Mouse (Mus musculus) liver, embryonic 14.5 days (tissue): ENCODE measurements at regions not wholly inside any gene's neighbourhood (a gene's known extent, or its start where the extent isn't known, plus 50 kb on each side); places are given as distances from the start of the nearest gene placed in this dataset.

Experiments
- ATAC-seq: fragments of 200-750 bp; cut with Nextera tagmentation; 2 replicates; pipeline ENCODE4 v1.8.0; 2017; ENCODE audit warnings: moderate number of reproducible peaks, mild to moderate bottlenecking, moderate library complexity; ENCODE audit not compliant: insufficient read depth
- DNase-seq, 3 experiments: peaks; one replicate each; pipeline ENCODE4 v3.0.0-alpha.2; 2012 to 2013; ENCODE audit warnings: low read depth in 3 of 3, low spot score in 3 of 3
- H3K27ac ChIP-seq: fragments of 300-500 bp; sonication (generic); 2 replicates; pipeline ENCODE4 v1.5.1; 2014; ENCODE audit warnings: moderate library complexity, mild to moderate bottlenecking, control low read depth, inconsistent platforms
- H3K27me3 ChIP-seq: fragments of 300-500 bp; sonication (generic); 2 replicates; pipeline ENCODE4 v1.6.1; 2014; ENCODE audit warnings: mild to moderate bottlenecking, low read length, moderate library complexity; ENCODE audit not compliant: control insufficient read depth, insufficient read depth
- H3K36me3 ChIP-seq: fragments of 300-500 bp; sonication (generic); replicated peaks from 2 replicates; pipeline ENCODE4 v1.6.1; 2014; ENCODE audit warnings: low read depth; ENCODE audit not compliant: control insufficient read depth, insufficient read depth
- H3K4me1 ChIP-seq, 2 experiments: fragments of 200-500 bp in 1 of 2; fragments of 300-500 bp in 1 of 2; sonication (generic) in 1 of 2; replicated peaks; 2 replicates each; pipeline ENCODE4 v1.6.1; 2012 to 2014; ENCODE audit warnings: antibody characterized with exemption in 1 of 2, inconsistent platforms in 1 of 2, low read length in 1 of 2; ENCODE audit not compliant: control insufficient read depth in 2 of 2, insufficient read depth in 2 of 2
- H3K4me2 ChIP-seq: fragments of 300-500 bp; sonication (generic); 2 replicates; pipeline ENCODE4 v1.6.1; 2014; ENCODE audit warnings: low read depth, mild to moderate bottlenecking, control low read depth, moderate library complexity
- H3K4me3 ChIP-seq, 2 experiments: fragments of 200-500 bp in 1 of 2; fragments of 300-500 bp in 1 of 2; sonication (generic) in 1 of 2; 2 replicates each; pipeline ENCODE4 v1.5.1; 2012 to 2014; ENCODE audit warnings: low read depth in 2 of 2, low read length in 2 of 2, mild to moderate bottlenecking in 2 of 2, control low read depth in 1 of 2, inconsistent platforms in 1 of 2, moderate library complexity in 1 of 2; ENCODE audit not compliant: insufficient read depth in 1 of 2
- H3K9ac ChIP-seq: fragments of 300-500 bp; sonication (generic); replicated peaks from 2 replicates; pipeline ENCODE4 v1.6.1; 2014; ENCODE audit warnings: mild to moderate bottlenecking, control low read depth, moderate library complexity
- H3K9me3 ChIP-seq: fragments of 300-500 bp; sonication (generic); 2 replicates; pipeline ENCODE4 v1.6.1; 2016; ENCODE audit warnings: low read length, mixed read lengths; ENCODE audit not compliant: control insufficient read depth
- CTCF ChIP-seq: IDR thresholded peaks from 2 replicates; pipeline ENCODE4 v1.5.1; 2016; ENCODE audit warnings: antibody characterized with exemption, low read depth, control low read depth
- EP300 ChIP-seq: IDR thresholded peaks from 2 replicates; pipeline ENCODE4 v1.6.1; 2016; ENCODE audit warnings: antibody characterized with exemption, low read depth
- WGBS: fragments of 180-500 bp; shearing (Covaris S2); extraction: QIAGEN DNeasy Blood & Tissue Kit; methylation state at CpG from one replicate; pipeline ENCODE4 v1.1.7; 2014; ENCODE audit not compliant: insufficient replicate concordance; 5-methylcytosine and 5-hydroxymethylcytosine counted together

- ATAC-seq: no peak
- Histone ChIP-seq H3K4me2 (no peak overlapping the region), H3K9ac (no peak overlapping the region), H3K4me3 (no peak overlapping the region), H3K9me3 (no peaks in the 10 kb centered on the region), H3K27me3 (no peaks in the 10 kb centered on the region), H3K36me3 (no peaks in the 10 kb centered on the region), H3K27ac (no peak overlapping the region), H3K4me1 (0 out of 4 replicates have a peak, but pooled peaks cover 0 to 2% of the 10 kb centered on the region in 2 experiments)
- peak in 2 of 3 experiments; percentile 3 to 16 for DNase-seq
- 45% methylated on average over 2 of the region's 2 CpGs for WGBS
- no peak for TF ChIP-seq EP300
- TF ChIP-seq CTCF: no peak
Measured at GRCm38 (mm10) chr6:95179993-95180392, 63.0 kb downstream of the Kbtbd8 start.

GRCm38 (mm10) chr6:95182238-95182637, 65.2 kb downstream of the Kbtbd8 start:
- TF ChIP-seq CTCF (no peak), EP300 (no peak)
- ATAC-seq: no peak

DNA sequence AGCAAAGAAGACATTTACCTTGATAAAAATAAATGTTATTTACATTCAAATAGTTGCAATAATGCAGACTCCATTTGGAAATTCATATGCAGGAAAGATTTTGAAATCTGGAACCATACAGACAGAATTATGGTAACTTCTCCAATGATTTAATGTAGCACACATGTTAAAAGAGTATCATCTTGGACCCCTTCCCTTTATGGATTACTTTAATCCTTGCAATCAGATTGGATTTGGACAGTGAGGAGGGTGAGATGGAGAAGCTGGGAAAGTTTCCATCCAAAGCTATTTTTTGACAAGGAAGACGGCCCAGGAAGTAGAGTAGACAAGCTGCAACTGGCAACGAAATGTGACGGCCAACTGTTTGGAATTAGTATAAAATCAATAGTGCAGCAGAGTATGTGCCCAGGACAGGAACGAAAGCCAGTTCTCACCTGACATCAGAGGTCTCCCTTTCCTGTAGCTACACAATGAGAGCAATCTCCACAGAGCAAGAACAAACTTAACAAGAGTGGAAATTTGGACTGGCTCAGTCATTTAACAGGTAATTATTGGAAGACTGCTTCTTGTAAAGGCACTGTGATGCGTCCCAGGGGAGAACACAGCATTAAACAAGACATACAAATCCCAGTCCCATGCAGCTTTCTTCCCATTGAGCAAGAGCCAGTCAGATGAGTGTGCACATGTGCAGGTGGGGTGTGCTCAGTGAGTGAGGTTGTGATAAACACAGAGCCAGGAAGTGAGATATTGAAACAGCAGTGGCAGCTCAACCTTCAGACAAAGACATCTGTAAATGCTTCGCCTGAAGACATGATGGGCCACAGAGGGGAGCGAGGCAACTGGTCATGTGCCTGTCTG, 68.3 kb downstream of the Kbtbd8 start:
- H3K9ac ChIP-seq: no peak overlapping the region
- H3K27me3 ChIP-seq: no peaks in the 10 kb centered on the region
- DNase-seq: no peak
- no peak overlapping the region for H3K27ac ChIP-seq
- peaks cover 0 to 2% of the 10 kb centered on the region in 2 experiments; a peak in 1 of 4 replicates for H3K4me1 ChIP-seq
- H3K4me2 ChIP-seq: no peak overlapping the region
- no peak overlapping the region for H3K4me3 ChIP-seq
- no peak for ATAC-seq
- no peaks in the 10 kb centered on the region for H3K9me3 ChIP-seq
- no peaks in the 10 kb centered on the region for H3K36me3 ChIP-seq
- TF ChIP-seq EP300: no peak
- TF ChIP-seq CTCF: no peak
- WGBS: 38% methylated on average over 7 of the region's 7 CpGs

More at GRCm38 (mm10) chr6:95182238-95182637, 65.2 kb downstream of the Kbtbd8 start:
- H3K4me2 ChIP-seq: no peak overlapping the region
- 20% methylated on average over 1 of the region's 1 CpGs for WGBS
- H3K36me3 ChIP-seq: no peaks in the 10 kb centered on the region
- no peak overlapping the region for H3K4me3 ChIP-seq
- no peak overlapping the region for H3K27ac ChIP-seq
- no peak overlapping the region for H3K9ac ChIP-seq
- no peaks in the 10 kb centered on the region for H3K27me3 ChIP-seq
- H3K4me1 ChIP-seq: peaks cover 0 to 2% of the 10 kb centered on the region in 2 experiments; a peak in 1 of 4 replicates
- no peak for DNase-seq
- no peaks in the 10 kb centered on the region for H3K9me3 ChIP-seq

DNA sequence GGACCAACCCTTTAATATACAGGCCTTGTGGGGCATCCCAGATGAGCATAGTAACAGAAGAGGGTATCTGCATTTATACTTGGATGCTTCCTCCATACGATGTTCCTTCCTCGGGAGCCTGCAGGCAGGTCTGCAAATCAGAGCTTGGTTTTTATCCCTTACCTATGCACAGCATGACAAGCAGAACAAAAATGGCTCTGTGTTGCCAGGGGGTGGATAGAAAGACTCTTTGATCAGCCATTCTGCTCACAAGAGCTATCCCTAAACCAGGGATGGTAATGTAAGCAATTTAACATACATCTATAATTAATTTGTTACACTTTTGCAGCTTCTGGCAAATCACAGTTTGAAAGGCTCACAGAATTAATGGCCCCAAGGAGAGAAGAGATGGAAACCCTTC, 79.6 kb downstream of the Kbtbd8 start:
- H3K4me1 ChIP-seq: no peaks in the 10 kb centered on the region
- H3K27ac ChIP-seq: no peak overlapping the region
- H3K9ac ChIP-seq: no peak overlapping the region
- no peaks in the 10 kb centered on the region for H3K36me3 ChIP-seq
- 57% methylated on average over 2 of the region's 2 CpGs for WGBS
- H3K9me3 ChIP-seq: no peaks in the 10 kb centered on the region
- TF ChIP-seq CTCF (no peak), EP300 (no peak)
- H3K4me2 ChIP-seq: no peak overlapping the region
- no peak overlapping the region for H3K4me3 ChIP-seq
- H3K27me3 ChIP-seq: no peaks in the 10 kb centered on the region
- DNase-seq: no peak
- ATAC-seq: no peak

GRCm38 (mm10) chr6:95198611-95199010, 81.6 kb downstream of the Kbtbd8 start:
- no peaks in the 10 kb centered on the region for H3K4me1 ChIP-seq
- no peaks in the 10 kb centered on the region for H3K9me3 ChIP-seq
- no peak overlapping the region for H3K4me3 ChIP-seq
- ATAC-seq (no peak), DNase-seq (no peak)
- H3K27me3 ChIP-seq: no peaks in the 10 kb centered on the region
- no peak overlapping the region for H3K9ac ChIP-seq
- no peak overlapping the region for H3K4me2 ChIP-seq
- no peak for TF ChIP-seq CTCF
- no peak for TF ChIP-seq EP300
- 70% methylated on average over 6 of the region's 6 CpGs for WGBS
- H3K36me3 ChIP-seq: no peaks in the 10 kb centered on the region
- H3K27ac ChIP-seq: no peak overlapping the region
